Mouse (Mus musculus): Measurements from ENCODE around the gene Zfp609. TPM values are rescaled to one million over a fixed set of nuclear protein-coding genes. Genes with fewer than 3 reads are reported as not detected.
"Not testable (repeated sequence)": the region's sequence is repeated elsewhere in the genome, so short reads cannot be mapped to it uniquely, and the experiment has no call there.

Gene Zfp609
- polyA plus RNA-seq, 1 experiment from 2014 or later = 12.5 TPM

DNA sequence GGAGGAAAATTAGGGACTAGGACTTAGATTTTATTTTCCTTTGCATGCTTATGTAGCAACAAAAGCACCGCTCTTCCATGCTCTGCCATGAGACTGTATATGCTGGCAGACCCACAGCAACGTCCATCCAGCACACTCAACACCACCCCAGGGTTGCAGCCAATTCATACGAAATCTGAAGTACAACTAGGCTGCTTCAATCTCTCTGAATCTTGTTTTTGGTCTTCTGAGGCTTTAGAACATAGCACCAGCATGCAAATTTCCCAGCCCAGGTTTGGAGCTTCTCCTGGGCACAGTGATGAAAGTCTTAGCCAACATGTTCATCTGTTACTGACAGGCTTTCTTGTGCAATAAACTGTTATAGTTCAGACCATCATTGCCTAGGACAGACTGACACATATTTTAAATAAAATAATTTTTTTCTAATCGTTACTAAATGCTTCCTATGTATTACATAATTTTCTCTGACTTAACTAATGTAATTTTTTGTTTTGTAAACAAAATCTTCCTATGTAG lies 39.5 kb downstream of the Zfp609 start:
- Histone ChIP-seq H3K36me3 (ENCODE audit: control insufficient read depth, insufficient read depth, low read length) (no peaks in the 10 kb centered on the region), H3K4me2 (replicated peaks; ENCODE audit: low read depth, low read length) (no peak overlapping the region), H3K9me3 (ENCODE audit: control insufficient read depth, low read length) (no peaks in the 10 kb centered on the region), H3K4me3 (ENCODE audit: low read depth, low read length) (no peak overlapping the region), H3K27me3 (ENCODE audit: control insufficient read depth, insufficient read depth, low read length) (no peaks in the 10 kb centered on the region), H3K27ac (ENCODE audit: low read depth, low read length) (no peak overlapping the region), H3K4me1 (replicated peaks; ENCODE audit: control insufficient read depth, insufficient read depth, low read length) (no peaks in the 10 kb centered on the region; the same call in 1 of the 2 replicates), H3K9ac (ENCODE audit: low read depth, low read length) (no peak overlapping the region)
- 75% methylated on average over 4 of the region's 4 CpGs for WGBS
- no peak for DNase-seq (ENCODE audit: low spot score)
- ATAC-seq (ENCODE audit: low FRiP score) = no peak

DNA sequence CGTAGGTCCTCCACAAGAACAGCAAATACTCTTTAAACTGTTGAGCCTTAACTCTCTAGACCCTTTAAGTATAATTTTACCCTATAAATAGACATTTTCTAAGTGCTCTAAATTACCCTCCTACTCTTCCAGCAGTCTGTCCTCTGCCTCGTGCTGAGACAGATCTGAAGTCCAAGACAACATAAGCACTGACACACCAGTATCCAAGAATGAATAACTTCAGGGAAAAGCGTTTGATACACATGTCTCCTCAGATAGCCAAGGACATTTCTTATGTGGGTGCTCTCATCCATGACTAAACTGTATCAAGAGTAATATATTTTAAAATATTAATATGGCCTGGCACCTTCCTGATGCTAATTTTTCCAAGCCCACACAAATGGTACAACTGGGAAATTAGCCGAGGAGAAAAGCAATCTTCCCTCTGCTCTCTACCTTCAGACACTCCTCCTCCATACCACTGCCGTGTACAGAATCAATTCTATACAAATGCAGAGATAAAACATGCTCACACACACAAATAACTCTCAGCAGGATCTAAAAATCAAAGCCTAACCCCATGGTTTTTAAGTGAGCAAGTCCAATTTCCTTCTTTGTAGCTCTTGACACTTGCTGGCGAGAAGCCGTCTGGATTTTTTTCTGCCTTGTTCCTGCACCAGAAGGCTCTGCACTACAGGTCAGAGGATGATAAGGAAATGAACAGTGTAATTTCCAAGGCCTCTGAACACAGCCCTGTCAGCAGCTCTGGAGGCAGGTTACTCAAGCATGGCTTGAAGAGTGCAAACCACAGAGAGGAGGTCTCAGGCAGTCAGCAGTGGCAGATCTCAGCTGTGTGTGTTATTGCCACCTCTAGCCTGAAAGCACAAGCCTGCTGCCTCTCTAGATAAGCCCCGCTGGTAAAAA lies 40.2 kb downstream of the Zfp609 start:
- H3K4me2 ChIP-seq (replicated peaks; ENCODE audit: low read depth, low read length) = no peak overlapping the region
- H3K9me3 ChIP-seq (ENCODE audit: control insufficient read depth, low read length) = no peaks in the 10 kb centered on the region
- no peaks in the 10 kb centered on the region for H3K27me3 ChIP-seq (ENCODE audit: control insufficient read depth, insufficient read depth, low read length)
- ATAC-seq (ENCODE audit: low FRiP score) = no peak; the same call in 1 of the 2 replicates
- 69% methylated on average over 8 of the region's 8 CpGs for WGBS
- H3K4me1 ChIP-seq (replicated peaks; ENCODE audit: control insufficient read depth, insufficient read depth, low read length) = no peaks in the 10 kb centered on the region; the same call in 1 of the 2 replicates
- DNase-seq (ENCODE audit: low spot score) = peak; percentile 11
- 0 out of 2 replicates have a peak overlapping the region, but pooled peaks have one; percentile 11 for H3K27ac ChIP-seq (ENCODE audit: low read depth, low read length)
- no peaks in the 10 kb centered on the region for H3K36me3 ChIP-seq (ENCODE audit: control insufficient read depth, insufficient read depth, low read length)
- no peak overlapping the region for H3K4me3 ChIP-seq (ENCODE audit: low read depth, low read length)
- H3K9ac ChIP-seq (ENCODE audit: low read depth, low read length) = no peak overlapping the region

DNA sequence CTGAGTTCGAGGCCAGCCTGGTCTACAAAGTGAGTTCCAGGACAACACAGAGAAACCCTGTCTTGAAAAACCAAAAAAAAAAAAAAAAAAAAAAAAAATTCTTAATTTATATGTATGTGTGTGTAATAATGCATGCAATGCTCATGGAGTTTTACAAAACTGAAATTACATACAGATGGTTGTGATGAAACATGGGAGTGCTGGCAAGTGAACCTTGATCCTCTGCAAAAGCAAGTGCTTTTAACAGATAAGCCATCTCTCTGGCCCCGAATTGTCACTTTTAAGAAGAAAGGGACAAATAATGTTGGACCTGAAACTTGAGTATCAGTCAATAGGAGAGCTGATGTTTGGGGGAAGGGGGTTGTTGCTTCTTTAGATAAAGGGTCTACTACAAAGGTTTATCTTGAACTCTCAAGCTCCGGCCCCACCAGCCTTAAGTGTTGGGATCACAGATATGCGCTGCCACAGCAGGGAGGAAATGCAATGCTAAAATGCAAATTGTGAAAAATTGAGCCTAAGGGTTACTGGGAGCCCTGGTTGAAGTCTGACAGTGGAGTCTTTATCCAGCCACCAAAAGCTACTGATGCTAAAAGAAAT lies 41.5 kb downstream of the Zfp609 start:
- WGBS = 82% methylated on average over 4 of the region's 4 CpGs
- no peaks in the 10 kb centered on the region for H3K36me3 ChIP-seq (ENCODE audit: control insufficient read depth, insufficient read depth, low read length)
- no peak overlapping the region for H3K4me3 ChIP-seq (ENCODE audit: low read depth, low read length)
- H3K27ac ChIP-seq (ENCODE audit: low read depth, low read length) = no peak overlapping the region
- no peaks in the 10 kb centered on the region for H3K4me1 ChIP-seq (replicated peaks; ENCODE audit: control insufficient read depth, insufficient read depth, low read length)
- no peaks in the 10 kb centered on the region for H3K9me3 ChIP-seq (ENCODE audit: control insufficient read depth, low read length)
- H3K4me2 ChIP-seq (replicated peaks; ENCODE audit: low read depth, low read length) = no peak overlapping the region
- DNase-seq (ENCODE audit: low spot score) (no peak), ATAC-seq (ENCODE audit: low FRiP score) (no peak)
- no peak overlapping the region for H3K9ac ChIP-seq (ENCODE audit: low read depth, low read length)
- no peaks in the 10 kb centered on the region for H3K27me3 ChIP-seq (ENCODE audit: control insufficient read depth, insufficient read depth, low read length)

DNA sequence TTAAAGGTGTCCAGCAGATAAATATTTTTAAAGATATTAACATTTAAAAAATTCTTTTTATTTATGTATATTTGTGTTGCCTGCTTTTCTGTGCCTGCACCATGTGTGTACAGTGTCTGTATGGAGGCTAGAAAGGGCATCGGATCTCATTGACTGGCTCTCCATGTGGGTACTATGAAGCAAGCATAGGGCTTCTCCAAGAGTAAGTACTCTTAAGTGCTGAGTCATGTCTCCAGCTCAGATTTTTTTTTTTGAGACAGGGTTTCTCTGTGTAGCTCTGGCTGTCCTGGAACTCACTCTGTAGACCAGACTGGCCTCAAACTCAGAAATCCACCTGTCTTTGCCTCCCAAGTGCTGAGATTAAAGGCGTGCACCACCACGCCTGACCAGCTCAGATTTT lies 47.7 kb downstream of the Zfp609 start:
- ATAC-seq (ENCODE audit: low FRiP score); DNase-seq (ENCODE audit: low spot score); H3K9ac ChIP-seq (ENCODE audit: low read depth, low read length); H3K36me3 ChIP-seq (ENCODE audit: control insufficient read depth, insufficient read depth, low read length); H3K4me1 ChIP-seq (replicated peaks; ENCODE audit: control insufficient read depth, insufficient read depth, low read length); H3K4me2 ChIP-seq (replicated peaks; ENCODE audit: low read depth, low read length); H3K4me3 ChIP-seq (ENCODE audit: low read depth, low read length); H3K27me3 ChIP-seq (ENCODE audit: control insufficient read depth, insufficient read depth, low read length); H3K9me3 ChIP-seq (ENCODE audit: control insufficient read depth, low read length); H3K27ac ChIP-seq (ENCODE audit: low read depth, low read length): not testable (repeated sequence)
- 94% methylated on average over 3 of the region's 3 CpGs for WGBS

DNA sequence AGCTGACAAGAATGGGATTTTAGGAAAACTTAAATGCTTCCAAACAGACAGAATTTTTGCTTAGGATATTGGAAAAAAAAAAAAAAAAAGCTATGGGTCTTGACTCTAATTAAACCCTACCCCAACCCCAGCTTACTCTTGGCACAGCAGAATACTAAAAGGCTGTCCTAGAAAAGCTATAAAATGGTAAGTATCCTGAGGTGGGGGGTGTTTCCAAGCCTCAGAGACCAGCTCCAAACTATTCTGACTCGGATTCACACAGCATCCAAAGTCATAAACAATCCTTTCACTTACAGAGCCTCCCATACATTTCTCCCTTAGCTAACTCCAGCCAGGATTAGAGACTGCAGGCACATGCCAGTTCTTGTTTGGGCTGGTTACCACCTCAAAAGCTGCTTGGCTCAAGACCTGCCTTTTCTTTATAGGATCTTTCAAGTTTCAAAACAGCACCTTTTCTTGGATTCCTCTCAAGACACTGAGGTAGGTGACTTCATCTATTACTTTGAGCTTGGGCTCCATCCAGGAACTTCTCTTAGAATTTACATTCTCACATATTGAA lies 50.4 kb downstream of the Zfp609 start:
- no peak overlapping the region for H3K4me3 ChIP-seq (ENCODE audit: low read depth, low read length)
- no peak for DNase-seq (ENCODE audit: low spot score)
- WGBS = 4% methylated on average over 1 of the region's 1 CpGs

GRCm38 (mm10) chr9:65776137-65776872 lies 51.1 kb downstream of the Zfp609 start:
- DNase-seq (ENCODE audit: low spot score) (peak; percentile 10), ATAC-seq (ENCODE audit: low FRiP score) (no peak)

More for the DNA sequence above, 50.4 kb downstream of the Zfp609 start:
- Histone ChIP-seq H3K4me2 (replicated peaks; ENCODE audit: low read depth, low read length) (no peak overlapping the region), H3K9me3 (ENCODE audit: control insufficient read depth, low read length) (no peaks in the 10 kb centered on the region), H3K27me3 (ENCODE audit: control insufficient read depth, insufficient read depth, low read length) (no peaks in the 10 kb centered on the region), H3K9ac (ENCODE audit: low read depth, low read length) (no peak overlapping the region), H3K36me3 (ENCODE audit: control insufficient read depth, insufficient read depth, low read length) (no peaks in the 10 kb centered on the region), H3K27ac (ENCODE audit: low read depth, low read length) (no peak overlapping the region), H3K4me1 (replicated peaks; ENCODE audit: control insufficient read depth, insufficient read depth, low read length) (no peaks in the 10 kb centered on the region; the same call in 1 of the 2 replicates)
- ATAC-seq (ENCODE audit: low FRiP score) = no peak

GRCm38 (mm10) chr9:65773783-65774182 lies 53.6 kb downstream of the Zfp609 start:
- no peaks in the 10 kb centered on the region; the same call in 1 of the 2 replicates for H3K4me1 ChIP-seq (replicated peaks; ENCODE audit: control insufficient read depth, insufficient read depth, low read length)
- H3K4me2 ChIP-seq (replicated peaks; ENCODE audit: low read depth, low read length) = no peak overlapping the region
- H3K27me3 ChIP-seq (ENCODE audit: control insufficient read depth, insufficient read depth, low read length) = no peaks in the 10 kb centered on the region
- no peaks in the 10 kb centered on the region for H3K36me3 ChIP-seq (ENCODE audit: control insufficient read depth, insufficient read depth, low read length)
- DNase-seq (ENCODE audit: low spot score) = no peak
- H3K9ac ChIP-seq (ENCODE audit: low read depth, low read length) = no peak overlapping the region
- no peak overlapping the region for H3K4me3 ChIP-seq (ENCODE audit: low read depth, low read length)
- H3K9me3 ChIP-seq (ENCODE audit: control insufficient read depth, low read length) = no peaks in the 10 kb centered on the region
- no peak overlapping the region for H3K27ac ChIP-seq (ENCODE audit: low read depth, low read length)
- no peak for ATAC-seq (ENCODE audit: low FRiP score)
- 97% methylated on average over 7 of the region's 7 CpGs for WGBS

More at GRCm38 (mm10) chr9:65776137-65776872, 51.1 kb downstream of the Zfp609 start:
- no peak overlapping the region for H3K27ac ChIP-seq (ENCODE audit: low read depth, low read length)
- H3K9me3 ChIP-seq (ENCODE audit: control insufficient read depth, low read length) = no peaks in the 10 kb centered on the region
- no peaks in the 10 kb centered on the region for H3K27me3 ChIP-seq (ENCODE audit: control insufficient read depth, insufficient read depth, low read length)
- H3K4me3 ChIP-seq (ENCODE audit: low read depth, low read length) = no peak overlapping the region
- no peak overlapping the region for H3K4me2 ChIP-seq (replicated peaks; ENCODE audit: low read depth, low read length)
- no peaks in the 10 kb centered on the region; the same call in 1 of the 2 replicates for H3K4me1 ChIP-seq (replicated peaks; ENCODE audit: control insufficient read depth, insufficient read depth, low read length)
- H3K36me3 ChIP-seq (ENCODE audit: control insufficient read depth, insufficient read depth, low read length) = no peaks in the 10 kb centered on the region
- WGBS = 17% methylated on average over 8 of the region's 8 CpGs
- no peak overlapping the region for H3K9ac ChIP-seq (ENCODE audit: low read depth, low read length)

DNA sequence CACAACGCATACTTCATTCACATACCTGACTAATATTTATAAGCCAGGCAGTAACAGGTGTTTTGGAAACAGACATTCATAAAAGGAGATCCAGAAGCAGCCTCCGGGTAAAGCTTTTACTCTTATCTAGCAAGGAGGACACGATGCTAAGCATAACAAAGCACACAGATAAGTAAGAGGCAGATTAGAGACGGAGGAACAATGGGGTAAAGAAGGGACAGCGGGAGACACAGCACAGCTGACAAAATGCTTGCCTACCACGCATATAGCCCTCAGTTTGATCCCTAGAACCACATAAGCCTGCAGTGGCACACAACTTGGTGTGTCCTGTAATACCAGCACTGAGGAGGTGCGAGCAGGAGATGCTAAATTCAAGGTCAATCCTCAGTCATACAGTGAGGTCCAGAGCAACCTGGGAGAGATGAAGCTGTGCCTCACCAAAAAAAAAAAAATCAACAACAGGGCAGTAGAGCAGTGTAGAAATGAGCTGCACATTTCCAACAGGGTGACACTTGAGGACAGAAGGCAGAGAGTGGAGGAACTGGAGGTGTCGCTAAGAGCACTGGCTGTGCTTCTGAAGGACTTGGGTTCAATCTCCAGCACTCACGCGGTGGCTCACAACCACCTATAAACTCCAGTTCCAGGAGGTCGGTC lies 56.2 kb downstream of the Zfp609 start:
- no peak overlapping the region for H3K4me2 ChIP-seq (replicated peaks; ENCODE audit: low read depth, low read length)
- no peak overlapping the region for H3K27ac ChIP-seq (ENCODE audit: low read depth, low read length)
- no peak for DNase-seq (ENCODE audit: low spot score)
- no peak overlapping the region for H3K9ac ChIP-seq (ENCODE audit: low read depth, low read length)
- H3K4me1 ChIP-seq (replicated peaks; ENCODE audit: control insufficient read depth, insufficient read depth, low read length) = no peaks in the 10 kb centered on the region
- ATAC-seq (ENCODE audit: low FRiP score) = no peak
- no peaks in the 10 kb centered on the region for H3K9me3 ChIP-seq (ENCODE audit: control insufficient read depth, low read length)
- H3K36me3 ChIP-seq (ENCODE audit: control insufficient read depth, insufficient read depth, low read length) = no peaks in the 10 kb centered on the region
- 24% methylated on average over 11 of the region's 11 CpGs for WGBS
- H3K4me3 ChIP-seq (ENCODE audit: low read depth, low read length) = no peak overlapping the region
- no peaks in the 10 kb centered on the region for H3K27me3 ChIP-seq (ENCODE audit: control insufficient read depth, insufficient read depth, low read length)
